Mouse (Mus musculus) small intestine, adult 2 months (tissue): ENCODE results near the gene Pde4b. TPM values are rescaled to one million over a fixed set of nuclear protein-coding genes. Genes with fewer than 3 reads are reported as not detected.

Source experiments
- H3K27ac ChIP-seq: fragments of 200-500 bp; 2 replicates; pipeline ENCODE4 v1.5.1; 2012; ENCODE audit warnings: low read depth, low read length, control low read depth, inconsistent platforms; ENCODE audit not compliant: insufficient read depth
- H3K27me3 ChIP-seq: fragments of 200-500 bp; 2 replicates; pipeline ENCODE4 v1.6.1; 2012; ENCODE audit warnings: mild to moderate bottlenecking, moderate library complexity, low read length, inconsistent platforms; ENCODE audit not compliant: control insufficient read depth, insufficient read depth
- H3K36me3 ChIP-seq: fragments of 200-500 bp; 2 replicates; pipeline ENCODE4 v1.6.1; 2012; ENCODE audit warnings: mild to moderate bottlenecking, low read length, control low read depth, inconsistent platforms; ENCODE audit not compliant: control insufficient read depth, insufficient read depth
- H3K4me1 ChIP-seq: fragments of 200-500 bp; 2 replicates; pipeline ENCODE4 v1.6.1; 2012; ENCODE audit warnings: low read length, inconsistent platforms, mixed read lengths; ENCODE audit not compliant: control insufficient read depth, insufficient read depth, insufficient read length
- H3K4me3 ChIP-seq: fragments of 200-500 bp; 2 replicates; pipeline ENCODE4 v1.5.1; 2012; ENCODE audit warnings: low read depth, mild to moderate bottlenecking, control low read depth, inconsistent platforms, low read length, moderate library complexity
- CTCF ChIP-seq: fragments of 200-500 bp; IDR thresholded peaks from 2 replicates; pipeline ENCODE4 v1.5.1; 2012; ENCODE audit warnings: low read depth, mild to moderate bottlenecking, control low read depth, inconsistent platforms, low read length, moderate library complexity, mixed read lengths; ENCODE audit not compliant: insufficient replicate concordance, insufficient read length; ENCODE audit errors: extremely low read depth
- POLR2A ChIP-seq: fragments of 200-500 bp; IDR thresholded peaks from 2 replicates; pipeline ENCODE4 v1.6.1; 2012; ENCODE audit warnings: low read depth, mild to moderate bottlenecking, control low read depth, inconsistent platforms, low read length, moderate library complexity
- WGBS: fragments of 180-500 bp; shearing (Covaris S2); methylation state at CpG from one replicate; pipeline ENCODE4 v1.1.7; 2018; 5-methylcytosine and 5-hydroxymethylcytosine counted together
- polyA plus RNA-seq: library from polyadenylated mRNA; depleted of rRNA; stranded (reverse); fragments of >200 nt; gene quantifications from 2 replicates; pipeline ENCODE4 v1.2.3, GENCODE M21; 2012

Pde4b gene
- polyA plus RNA-seq, 1 experiment = 2.5 TPM

- H3K36me3 ChIP-seq = no peaks in the 10 kb centered on the region
- H3K4me1 ChIP-seq = peaks cover 2% of the 10 kb centered on the region; the same call in 1 of the 2 replicates
- no peak overlapping the region for H3K4me3 ChIP-seq
- TF ChIP-seq POLR2A (no peak), CTCF (no peak)
- no peaks in the 10 kb centered on the region for H3K27me3 ChIP-seq
- no peak overlapping the region for H3K27ac ChIP-seq
- 19% methylated on average over 3 of the region's 3 CpGs for WGBS
These were observed 471.0 kb downstream of the Pde4b start for GRCm38 (mm10) chr4:102558328-102558727.

DNA sequence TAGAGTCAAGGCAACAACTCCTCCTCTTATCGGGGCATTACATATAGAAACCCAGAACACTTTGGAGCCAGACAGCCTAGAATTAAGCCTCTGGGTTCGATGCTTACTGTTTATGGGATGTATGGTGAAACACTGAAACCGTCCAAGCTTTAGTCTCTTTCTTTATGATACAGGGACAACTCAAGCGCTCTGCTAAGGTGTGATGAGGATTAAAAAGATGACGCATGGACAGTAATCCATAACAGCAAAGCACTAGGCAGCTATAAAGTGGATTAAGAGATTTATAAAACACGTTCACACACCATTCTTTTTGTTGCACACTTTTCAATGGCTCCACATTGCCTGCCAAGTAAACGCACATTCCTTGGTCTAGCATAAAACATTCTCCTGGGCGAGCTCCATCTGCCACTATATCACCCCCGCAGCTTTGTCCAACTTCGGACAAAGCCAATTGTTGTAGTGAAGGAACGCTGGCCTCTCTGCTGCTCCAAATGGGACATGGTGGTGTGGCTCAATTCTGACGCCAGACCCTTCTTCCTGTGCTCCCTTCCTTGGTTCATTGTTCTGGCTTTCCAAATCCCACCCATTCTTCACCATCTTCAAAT lies 473.4 kb downstream of the Pde4b start:
- 88% methylated on average over 12 of the region's 12 CpGs for WGBS
- no peak overlapping the region for H3K27ac ChIP-seq
- H3K4me1 ChIP-seq = peaks cover 2% of the 10 kb centered on the region; the same call in 1 of the 2 replicates
- H3K27me3 ChIP-seq = no peaks in the 10 kb centered on the region
- no peak overlapping the region for H3K4me3 ChIP-seq
- TF ChIP-seq CTCF = no peak
- TF ChIP-seq POLR2A = no peak
- no peaks in the 10 kb centered on the region for H3K36me3 ChIP-seq

DNA sequence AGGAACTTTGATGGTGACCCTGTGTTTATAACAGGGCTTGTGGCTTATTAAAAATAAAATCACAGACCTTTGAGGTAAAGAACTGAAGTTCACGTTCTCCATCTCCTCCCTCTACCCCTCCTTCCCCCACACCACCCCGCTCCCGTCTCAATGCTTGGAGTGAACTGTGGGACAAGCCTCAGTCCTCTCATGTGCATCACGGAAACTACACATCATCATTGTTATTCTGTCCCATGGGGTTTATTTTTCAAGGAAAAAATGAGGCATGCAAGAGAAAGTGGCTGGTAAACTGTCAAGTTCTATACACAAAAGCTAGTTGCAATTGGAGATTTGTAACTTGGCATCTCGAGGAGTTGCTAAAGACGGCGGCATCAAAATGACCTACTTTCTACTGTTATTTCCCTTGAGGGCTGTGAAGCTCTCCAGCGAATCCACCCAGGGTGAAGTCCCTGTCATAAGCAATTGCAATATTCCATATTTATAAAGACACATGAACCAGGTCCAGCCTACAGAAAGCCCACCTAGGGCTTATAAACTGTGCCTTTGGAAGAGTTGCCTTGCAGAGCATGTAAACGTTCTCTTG lies 476.0 kb downstream of the Pde4b start:
- Histone ChIP-seq H3K4me3 (no peak overlapping the region), H3K4me1 (peaks cover 7% of the 10 kb centered on the region; the same call in 1 of the 2 replicates), H3K27me3 (no peaks in the 10 kb centered on the region), H3K27ac (no peak overlapping the region), H3K36me3 (no peaks in the 10 kb centered on the region)
- 78% methylated on average over 9 of the region's 9 CpGs for WGBS
- TF ChIP-seq POLR2A = no peak
- no peak for TF ChIP-seq CTCF

- WGBS = 84% methylated on average over 3 of the region's 3 CpGs
- H3K4me3 ChIP-seq = no peak overlapping the region
- no peak overlapping the region for H3K27ac ChIP-seq
- peaks cover 10% of the 10 kb centered on the region; the same call in 1 of the 2 replicates for H3K4me1 ChIP-seq
- TF ChIP-seq CTCF (no peak), POLR2A (no peak)
- no peaks in the 10 kb centered on the region for H3K36me3 ChIP-seq
- H3K27me3 ChIP-seq = no peaks in the 10 kb centered on the region
These were observed 476.9 kb downstream of the Pde4b start for GRCm38 (mm10) chr4:102564286-102564685.

- 71% methylated on average over 1 of the region's 1 CpGs for WGBS
- Histone ChIP-seq H3K4me3 (no peak overlapping the region), H3K36me3 (no peaks in the 10 kb centered on the region), H3K27ac (no peak overlapping the region), H3K4me1 (peaks cover 11% of the 10 kb centered on the region; the same call in 1 of the 2 replicates), H3K27me3 (no peaks in the 10 kb centered on the region)
- TF ChIP-seq POLR2A (no peak), CTCF (no peak)
These were observed 479.1 kb downstream of the Pde4b start for GRCm38 (mm10) chr4:102566421-102566820.

GRCm38 (mm10) chr4:102567111-102567510 lies 479.8 kb downstream of the Pde4b start:
- no peak overlapping the region for H3K4me3 ChIP-seq
- 0 out of 2 replicates have a peak overlapping the region, but pooled peaks have one; percentile 9 for H3K27ac ChIP-seq
- no peaks in the 10 kb centered on the region for H3K27me3 ChIP-seq
- no peaks in the 10 kb centered on the region for H3K36me3 ChIP-seq
- 61% methylated on average over 2 of the region's 2 CpGs for WGBS
- no peak for TF ChIP-seq CTCF
- no peak for TF ChIP-seq POLR2A
- H3K4me1 ChIP-seq = peaks cover 11% of the 10 kb centered on the region; the same call in 1 of the 2 replicates

DNA sequence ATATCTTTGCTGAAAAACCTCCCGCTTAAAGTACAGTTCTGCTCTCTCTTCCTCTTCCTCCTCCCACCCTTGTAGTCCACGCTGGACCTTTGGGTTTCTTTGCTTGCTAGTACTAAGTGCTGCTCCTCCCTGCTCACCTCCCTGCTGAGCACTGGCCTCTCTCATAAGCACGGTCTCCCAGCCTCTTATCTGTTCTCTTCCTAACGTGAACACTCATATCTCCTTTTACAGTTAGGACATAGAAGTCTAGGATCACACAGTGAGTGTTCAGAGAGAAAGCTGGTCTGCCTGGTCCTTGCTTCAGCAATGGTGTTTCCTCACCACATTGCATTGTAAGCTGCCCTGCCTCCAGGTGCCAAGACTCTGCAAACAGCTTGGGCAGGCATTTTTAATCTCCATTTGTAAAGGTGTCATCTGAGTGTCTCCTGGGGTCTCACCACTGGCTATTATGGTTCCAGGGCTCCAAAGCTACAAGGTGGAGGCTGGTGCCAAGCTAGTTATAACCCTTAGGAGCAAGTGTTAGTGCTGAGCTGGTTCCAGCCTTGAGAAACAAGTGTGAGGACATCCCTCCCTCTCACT lies 480.4 kb downstream of the Pde4b start:
- Histone ChIP-seq H3K27ac (peak overlapping the region; percentile 35), H3K4me3 (no peak overlapping the region), H3K4me1 (peaks cover 11% of the 10 kb centered on the region; the same call in 1 of the 2 replicates), H3K36me3 (no peaks in the 10 kb centered on the region), H3K27me3 (no peaks in the 10 kb centered on the region)
- no peak for TF ChIP-seq CTCF
- no peak for TF ChIP-seq POLR2A
- WGBS = 14% methylated on average over 4 of the region's 4 CpGs
